Mouse (Mus musculus) olfactory bulb, adult 2 months (tissue): ENCODE data around the gene Lsamp.

Source experiments
- CTCF ChIP-seq: fragments of 200-500 bp; IDR thresholded peaks from 2 replicates; pipeline ENCODE4 v1.5.1; 2012; ENCODE audit warnings: low read depth, mild to moderate bottlenecking, low read length, moderate library complexity; ENCODE audit not compliant: insufficient read depth
- POLR2A ChIP-seq: fragments of 200-500 bp; IDR thresholded peaks from 2 replicates; pipeline ENCODE4 v1.6.1; 2012; ENCODE audit warnings: mild to moderate bottlenecking, low read depth, low read length, moderate library complexity; ENCODE audit not compliant: insufficient read depth

DNA sequence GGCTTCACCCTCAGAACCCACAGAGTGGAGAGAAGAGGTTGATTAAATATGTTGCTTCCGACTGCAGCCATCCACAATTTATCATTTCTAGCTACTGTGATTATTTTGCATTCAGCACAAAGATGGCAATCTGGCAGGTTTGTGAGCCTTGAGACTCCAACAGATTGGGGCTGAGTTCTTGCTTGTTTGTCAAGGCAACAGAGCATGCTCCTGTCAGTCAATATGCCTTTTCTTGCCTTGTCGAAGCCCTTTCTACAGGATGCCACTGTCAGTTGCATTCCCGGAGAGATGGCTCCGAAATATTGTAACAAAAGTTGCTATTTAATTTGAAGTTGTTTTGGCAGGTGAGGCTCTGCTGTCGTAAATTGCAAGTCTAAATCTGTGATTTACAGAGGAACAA, 643.0 kb downstream of the Lsamp start:
- TF ChIP-seq POLR2A: no peak
- TF ChIP-seq CTCF: no peak
